Mouse (Mus musculus): ENCODE data around the gene Tmem82. TPM values are rescaled to one million over a fixed set of nuclear protein-coding genes. Genes with fewer than 3 reads are reported as not detected.

Tmem82 gene
- total RNA-seq, 2 experiments from 2014 or later: 3.7 to 3.8 TPM

GRCm38 (mm10) chr4:141617299-141617698 lies 1.1 kb downstream of the Tmem82 start:
- DNase-seq (ENCODE audit: low spot score in 2 of 2): peak in 1 of 2 experiments; percentile 62

- no peak for DNase-seq (ENCODE audit: low spot score in 2 of 2)
Observed at GRCm38 (mm10) chr4:141616811-141617210, 1.6 kb downstream of the Tmem82 start.

DNA sequence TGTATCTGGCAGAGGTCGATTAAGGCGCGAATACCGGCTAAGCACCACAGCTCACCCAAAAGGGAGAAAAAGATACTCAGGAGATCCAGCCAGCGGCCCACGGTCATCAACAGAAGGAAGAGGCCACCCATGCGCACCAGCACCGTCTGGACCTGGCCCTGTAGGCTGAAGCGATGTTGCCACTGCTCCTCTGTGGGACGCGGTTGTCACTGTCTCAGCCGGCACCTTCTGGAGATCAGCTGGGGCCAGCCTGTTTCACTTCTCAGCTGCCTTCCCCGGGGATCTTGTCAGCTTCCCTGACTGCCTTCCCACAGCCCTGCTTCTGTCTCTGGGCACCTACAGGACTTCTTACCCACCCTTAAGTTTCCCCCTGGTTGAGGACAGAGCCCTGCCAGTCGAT lies 3.5 kb downstream of the Tmem82 start:
- DNase-seq (ENCODE audit: low spot score in 2 of 2): no peak

GRCm38 (mm10) chr4:141609538-141609937 lies 8.9 kb downstream of the Tmem82 start:
- no peak for DNase-seq (ENCODE audit: low spot score in 2 of 2)

- no peak for DNase-seq (ENCODE audit: low spot score in 2 of 2)
Observed at GRCm38 (mm10) chr4:141605861-141606260, 12.6 kb downstream of the Tmem82 start, which contains the start of gene Fblim1. Fblim1 (minus strand) TSS chr4:141606096.

- DNase-seq (ENCODE audit: low spot score in 2 of 2): peak in 1 of 2 experiments; percentile 2
Observed at GRCm38 (mm10) chr4:141605421-141605820, 13.0 kb downstream of the Tmem82 start.

DNA sequence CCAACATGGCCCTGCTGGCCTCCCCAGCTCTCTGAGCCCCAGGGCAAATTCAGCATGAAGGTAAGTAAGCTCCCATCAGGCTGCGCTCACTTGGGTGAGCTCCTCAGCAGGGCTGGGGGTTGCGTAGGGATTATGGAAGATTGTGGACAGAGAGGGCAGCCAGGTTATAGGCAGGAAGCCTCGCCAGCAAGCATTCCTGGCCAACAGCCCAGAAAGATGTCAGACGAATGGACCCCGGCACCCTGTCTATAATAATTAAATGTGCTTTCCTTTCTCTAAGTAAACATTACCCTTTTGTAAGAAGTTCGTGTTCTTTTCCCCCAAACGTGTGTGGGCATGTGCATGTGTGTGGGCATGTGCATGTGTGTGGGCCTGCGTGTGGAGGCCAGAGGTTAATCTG lies 13.9 kb downstream of the Tmem82 start:
- DNase-seq (ENCODE audit: low spot score in 2 of 2): no peak

- no peak for DNase-seq (ENCODE audit: low spot score in 2 of 2)
Observed at GRCm38 (mm10) chr4:141603921-141604320, 14.5 kb downstream of the Tmem82 start.

GRCm38 (mm10) chr4:141602523-141603223 lies 15.8 kb downstream of the Tmem82 start:
- DNase-seq (ENCODE audit: low spot score in 2 of 2): no peak

DNA sequence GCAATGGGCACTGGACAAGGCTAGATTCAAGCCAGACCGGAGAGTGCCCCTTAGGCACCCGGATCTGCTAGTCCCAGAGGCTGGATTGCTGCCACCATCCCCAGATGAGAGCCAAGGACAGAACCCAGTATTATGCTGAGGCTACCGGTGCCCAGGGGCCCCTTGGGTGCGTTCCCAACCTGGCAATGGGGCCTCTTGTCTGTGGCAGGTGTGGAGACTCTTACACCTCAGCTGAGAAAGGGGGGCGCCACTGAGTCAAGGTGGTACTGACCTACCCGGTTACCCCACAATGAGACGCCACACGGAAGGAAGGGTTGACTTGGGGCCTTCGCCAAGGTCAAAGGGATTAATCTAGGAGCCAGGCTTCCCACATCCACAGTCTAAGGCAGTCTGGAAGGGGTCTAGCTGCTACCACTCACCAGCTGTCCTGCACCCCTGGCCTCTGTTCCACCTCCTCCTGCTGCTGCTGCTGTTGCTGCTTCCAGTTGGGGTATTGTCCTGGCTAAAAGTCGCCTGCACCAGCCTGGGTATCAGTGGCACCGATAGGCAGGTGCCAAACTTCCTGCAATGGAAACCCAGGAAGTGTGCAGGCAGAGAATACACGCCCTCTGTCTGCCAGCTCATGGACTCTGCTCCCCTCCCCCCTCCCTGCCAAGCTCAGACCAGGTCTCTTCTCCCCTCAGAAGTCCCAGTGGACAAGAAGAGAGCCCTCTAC lies 17.1 kb downstream of the Tmem82 start:
- DNase-seq (ENCODE audit: low spot score in 2 of 2): no peak

GRCm38 (mm10) chr4:141600364-141600763 lies 18.1 kb downstream of the Tmem82 start:
- no peak for DNase-seq (ENCODE audit: low spot score in 2 of 2)

DNA sequence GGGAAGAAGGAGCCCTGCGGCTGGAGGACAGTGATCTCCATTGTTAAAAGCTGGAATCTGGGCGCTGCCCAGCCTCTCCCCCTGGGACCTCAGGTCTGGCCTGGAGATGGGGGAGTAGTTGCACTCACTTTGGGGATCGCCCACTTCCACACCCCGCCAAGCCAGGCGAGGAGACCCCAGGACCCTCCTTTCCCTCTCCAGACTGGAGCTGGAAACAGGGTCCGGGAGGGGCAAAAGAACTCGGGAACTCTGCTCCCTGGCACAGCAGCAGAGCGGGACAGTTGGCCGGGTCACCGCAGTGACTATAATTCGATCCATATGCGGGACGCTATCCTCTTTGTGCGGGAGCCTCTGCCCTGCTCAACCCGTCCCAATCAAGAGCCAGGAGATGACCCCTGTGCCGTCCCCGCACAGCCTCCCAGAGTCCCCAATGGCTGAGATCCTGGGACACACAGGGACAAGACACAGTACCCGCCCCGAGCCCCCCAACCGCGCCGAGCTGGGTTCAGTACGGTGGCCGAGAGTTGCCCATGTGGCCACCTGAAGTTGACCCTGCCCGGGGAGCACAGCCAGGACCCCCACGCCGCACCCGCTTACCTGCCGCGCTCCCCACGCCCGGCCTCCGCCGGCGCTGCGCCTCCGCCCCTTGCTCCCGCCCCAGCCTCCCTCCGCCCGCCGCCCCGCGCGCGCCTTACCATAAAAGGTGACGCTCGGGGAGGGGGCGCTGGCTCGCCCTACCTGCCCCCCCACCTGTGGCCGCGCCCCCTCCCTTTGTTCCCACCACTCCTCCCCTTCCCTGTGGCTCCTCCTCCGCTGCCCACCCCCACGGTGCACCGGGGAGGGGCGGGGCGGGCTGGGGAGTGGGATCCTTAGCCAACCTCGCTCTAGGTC lies 18.9 kb downstream of the Tmem82 start:
- DNase-seq (ENCODE audit: low spot score in 2 of 2): no peak

- no peak for DNase-seq (ENCODE audit: low spot score in 2 of 2)
Observed at GRCm38 (mm10) chr4:141598894-141599250, 19.6 kb downstream of the Tmem82 start.

DNA sequence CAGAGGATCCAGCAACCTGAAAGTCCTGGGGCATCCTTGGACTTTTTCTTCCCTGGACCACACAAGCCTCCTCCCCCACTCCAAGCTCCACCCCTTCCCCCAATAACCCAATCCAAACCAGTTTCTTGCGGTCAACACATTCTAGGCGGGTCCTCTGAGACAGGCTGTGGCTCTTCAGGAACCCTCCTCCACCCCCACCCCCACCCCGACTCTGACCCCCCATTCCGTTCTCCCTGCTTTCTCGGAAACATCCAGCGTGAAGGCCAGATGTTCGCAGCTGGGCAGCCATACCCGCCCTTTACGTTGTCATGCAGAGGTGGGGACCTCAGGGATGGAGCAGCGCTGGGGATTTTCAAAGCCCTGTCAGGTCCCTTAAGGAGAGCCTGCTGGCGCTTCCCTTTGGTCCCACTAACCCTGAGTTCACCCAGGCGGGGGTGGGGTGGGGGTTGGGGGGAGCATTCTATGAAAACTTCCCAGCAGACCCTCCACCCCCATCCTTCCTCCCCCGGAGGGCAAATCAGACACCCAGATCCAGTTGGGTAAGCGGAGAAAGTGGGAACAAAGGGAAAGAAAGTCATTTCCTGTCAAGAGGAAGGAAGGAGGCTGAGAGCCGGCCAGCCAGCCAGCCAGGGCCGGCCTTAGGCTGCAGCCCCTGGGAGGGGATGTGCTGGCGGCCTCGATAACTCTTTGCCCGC lies 20.1 kb downstream of the Tmem82 start:
- DNase-seq (ENCODE audit: low spot score in 2 of 2): no peak

- DNase-seq (ENCODE audit: low spot score in 2 of 2): no peak
Observed at GRCm38 (mm10) chr4:141596700-141597328, 21.6 kb downstream of the Tmem82 start.

DNA sequence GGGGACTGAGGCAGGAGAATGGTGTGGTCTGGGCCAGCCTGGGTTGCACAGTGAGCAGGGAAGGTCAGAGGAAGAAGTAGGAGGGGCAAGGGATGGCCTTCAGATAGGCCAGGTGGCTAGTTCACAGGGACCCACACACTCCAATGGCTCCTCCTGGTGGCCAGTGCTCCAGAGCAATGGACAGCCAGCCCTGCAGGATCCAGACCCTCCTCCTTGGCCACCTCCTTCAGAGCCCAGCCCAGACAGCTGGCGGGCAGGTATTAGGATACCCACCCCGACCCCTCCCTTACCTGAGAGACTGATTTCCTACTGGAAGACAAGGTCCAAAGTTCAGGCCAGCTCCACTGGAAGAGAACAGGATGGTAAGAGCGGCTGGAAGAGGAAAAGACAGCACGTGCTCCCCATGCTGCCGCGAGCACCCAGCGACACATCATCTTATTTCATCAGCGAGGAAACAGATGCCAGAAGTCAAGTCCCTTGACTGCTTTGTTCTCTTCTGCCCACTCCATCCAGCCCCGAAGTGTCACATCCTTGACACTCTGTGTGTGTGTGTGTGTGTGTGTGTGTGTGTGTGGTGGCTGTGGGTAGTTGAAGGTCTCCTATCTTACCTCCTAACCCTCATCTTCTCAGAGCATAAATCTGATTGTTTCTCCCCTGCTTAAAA lies 22.7 kb downstream of the Tmem82 start:
- no peak for DNase-seq (ENCODE audit: low spot score in 2 of 2)

DNA sequence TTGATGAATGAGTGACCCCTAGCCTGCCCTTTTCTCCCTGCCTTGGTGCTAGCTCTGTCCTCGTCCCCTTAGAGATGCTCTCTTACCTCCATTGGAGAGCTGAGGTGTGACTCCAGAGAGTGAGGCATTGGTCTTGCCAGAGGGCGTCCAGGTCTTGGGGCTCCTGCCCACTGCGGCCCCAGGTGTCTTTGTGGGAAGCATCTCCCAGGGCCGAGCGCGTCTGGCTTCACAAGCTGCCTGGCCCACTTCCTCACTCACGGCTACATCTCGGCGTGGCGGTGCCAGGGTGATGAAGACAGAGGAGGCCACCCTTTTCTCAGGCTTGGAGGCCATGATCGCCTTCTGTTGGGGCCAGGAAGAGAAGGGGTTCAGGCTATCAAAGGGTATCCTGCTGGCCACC lies 23.3 kb downstream of the Tmem82 start:
- DNase-seq (ENCODE audit: low spot score in 2 of 2): no peak

DNA sequence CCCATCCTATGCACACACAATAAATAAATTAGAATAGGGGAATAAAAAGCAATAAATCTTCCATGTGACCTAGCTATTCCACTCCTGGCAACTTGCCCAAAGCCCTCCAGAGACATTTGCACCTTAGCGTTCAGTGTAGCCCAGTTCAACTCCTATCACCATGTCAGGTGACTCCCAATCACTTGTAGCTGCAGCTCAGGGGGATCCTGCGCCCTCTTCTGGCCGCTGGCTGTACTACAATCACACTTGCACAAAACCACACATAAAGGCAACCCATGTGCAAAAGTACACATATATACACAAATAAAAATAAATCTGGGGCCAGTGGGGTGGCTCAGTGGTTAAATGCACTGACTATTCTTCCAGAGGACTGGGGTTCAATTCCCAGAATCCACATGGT lies 26.9 kb downstream of the Tmem82 start:
- DNase-seq (ENCODE audit: low spot score in 2 of 2): no peak

DNA sequence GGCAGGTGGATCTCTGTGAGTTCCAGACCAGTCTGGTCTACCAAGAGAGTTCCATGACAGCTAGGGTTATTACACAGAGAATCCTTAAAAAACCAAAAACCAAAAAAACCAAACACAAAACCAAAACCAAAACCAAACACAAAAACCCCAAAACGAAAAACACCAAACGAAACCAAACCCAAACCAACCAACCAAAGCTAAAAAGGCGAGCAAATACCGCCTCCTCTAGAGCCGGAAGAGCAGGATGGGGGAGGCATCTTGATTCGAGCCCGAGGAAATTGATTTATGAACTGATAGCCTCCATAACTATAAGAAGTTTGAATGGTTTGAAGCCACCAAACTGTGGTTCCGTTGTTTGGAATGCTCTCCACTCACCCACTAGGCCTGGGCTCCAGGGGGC lies 34.5 kb downstream of the Tmem82 start:
- DNase-seq (ENCODE audit: low spot score in 2 of 2): no peak

GRCm38 (mm10) chr4:141581051-141581450 lies 37.4 kb downstream of the Tmem82 start:
- DNase-seq (ENCODE audit: low spot score in 2 of 2): no peak

All from adrenal gland, postnatal 4 days (tissue).